Mouse (Mus musculus): ENCODE data around the gene Gm11634. TPM values are rescaled to one million over a fixed set of nuclear protein-coding genes. Genes with fewer than 3 reads are reported as not detected.
"Not testable (repeated sequence)": the region's sequence is repeated elsewhere in the genome, so short reads cannot be mapped to it uniquely, and the experiment has no call there.

Gm11634 gene
- total and polyA plus RNA-seq, 3 experiments: not detected

GRCm38 (mm10) chr11:101645043-101645410 is 46.0 kb upstream of the Gm11634 start:
- not testable (repeated sequence) for H3K27me3 ChIP-seq (ENCODE audit: control insufficient read depth in 1 of 2, insufficient read depth in 2 of 2, low read length in 2 of 2); H3K9ac ChIP-seq (ENCODE audit: control insufficient read depth, low read depth, low read length, poor library complexity, severe bottlenecking); H3K4me1 ChIP-seq (ENCODE audit: control insufficient read depth in 1 of 2, insufficient read depth in 2 of 2, low read length in 2 of 2); H3K79me2 ChIP-seq (ENCODE audit: control insufficient read depth, insufficient read depth, low read length, poor library complexity); H3K4me3 ChIP-seq (ENCODE audit: control insufficient read depth in 1 of 2, insufficient read depth in 1 of 2, low read depth in 2 of 2, low read length in 2 of 2); H3K27ac ChIP-seq (ENCODE audit: control insufficient read depth, low read depth, low read length); H3K9me3 ChIP-seq (replicated peaks; ENCODE audit: insufficient read depth, low read length)
- peak; percentile 91 for DNase-seq (ENCODE audit: low read depth, low spot score)
- peaks cover 0 to 11% of the 10 kb centered on the region in 2 experiments; a peak in 2 of 4 replicates for H3K36me3 ChIP-seq (ENCODE audit: control insufficient read depth in 1 of 2, insufficient read depth in 2 of 2, low read length in 2 of 2)
- peak in 1 of 2 experiments; percentile 35; a peak in 1 of 4 replicates for TF ChIP-seq POLR2A (IDR thresholded peaks at IDR 0.05; ENCODE audit: control insufficient read depth in 1 of 2, insufficient read depth in 1 of 2, low read depth in 1 of 2, low read length in 2 of 2, poor library complexity in 1 of 2)
- peak; percentile 91; the same call in 1 of the 2 replicates for TF ChIP-seq POLR2AphosphoS5 (IDR thresholded peaks at IDR 0.05; ENCODE audit: borderline replicate concordance, low read depth, low read length)
- peak; percentile 57; the same call in 1 of the 2 replicates for TF ChIP-seq POLR2AphosphoS2 (IDR thresholded peaks at IDR 0.05; ENCODE audit: low read length)
- TF ChIP-seq ZMIZ1 (IDR thresholded peaks at IDR 0.05; ENCODE audit: low read depth, low read length): peak; percentile 81
- TF ChIP-seq RCOR1 (IDR thresholded peaks at IDR 0.05; ENCODE audit: low read depth, low read length): peak; percentile 40; the same call in 1 of the 2 replicates
- TF ChIP-seq ETS1 (IDR thresholded peaks at IDR 0.05; ENCODE audit: low read depth, low read length): peak; percentile 72; the same call in 1 of the 2 replicates
- TF ChIP-seq NELFE (IDR thresholded peaks at IDR 0.05; ENCODE audit: low read depth, low read length): peak; percentile 69
- TF ChIP-seq HCFC1 (IDR thresholded peaks at IDR 0.05; ENCODE audit: low read depth, low read length): 0 out of 2 replicates have a peak, but pooled peaks have one; percentile 48

DNA sequence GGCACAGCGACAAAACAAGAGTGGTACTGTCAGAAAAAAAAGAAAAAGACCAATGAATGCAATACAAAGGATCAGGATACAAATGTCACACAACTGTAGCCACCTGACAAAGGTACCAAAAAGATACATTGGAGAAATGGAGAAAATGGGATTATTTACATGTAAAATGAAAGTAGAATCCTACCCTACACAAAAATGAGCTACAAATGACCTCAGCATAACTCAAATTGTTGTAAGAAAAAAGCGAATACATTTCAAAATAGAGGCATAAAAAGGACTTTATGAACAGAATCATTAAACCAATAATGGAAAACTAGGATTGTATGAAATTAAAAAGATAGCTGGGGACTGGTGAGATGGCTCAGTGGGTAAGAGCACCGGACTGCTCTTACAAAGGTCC is 45.5 kb upstream of the Gm11634 start:
- no peaks in the 10 kb centered on the region for H3K9me3 ChIP-seq (replicated peaks; ENCODE audit: insufficient read depth, low read length)
- no peak overlapping the region for H3K27ac ChIP-seq (ENCODE audit: control insufficient read depth, low read depth, low read length)
- H3K9ac ChIP-seq (ENCODE audit: control insufficient read depth, low read depth, low read length, poor library complexity, severe bottlenecking): no peak overlapping the region
- peaks cover 1% of the 10 kb centered on the region; the same call in 1 of the 2 replicates for H3K79me2 ChIP-seq (ENCODE audit: control insufficient read depth, insufficient read depth, low read length, poor library complexity)
- TF ChIP-seq POLR2AphosphoS5 (IDR thresholded peaks at IDR 0.05; ENCODE audit: borderline replicate concordance, low read depth, low read length) (no peak), RAD21 (IDR thresholded peaks at IDR 0.05; ENCODE audit: low read depth, low read length) (no peak), MYB (IDR thresholded peaks at IDR 0.05; ENCODE audit: low read depth, low read length) (no peak), KAT2A (conservative IDR thresholded peaks at IDR 0.05; ENCODE audit: low read depth, low read length) (no peak), TCF12 (IDR thresholded peaks at IDR 0.05; ENCODE audit: low read depth, low read length) (no peak), TBP (IDR thresholded peaks at IDR 0.05; ENCODE audit: low read depth, low read length) (no peak), USF2 (IDR thresholded peaks at IDR 0.05; ENCODE audit: borderline replicate concordance in 1 of 2, insufficient read depth in 1 of 2, low read depth in 1 of 2, low read length in 2 of 2) (no peak), ETS1 (IDR thresholded peaks at IDR 0.05; ENCODE audit: low read depth, low read length) (no peak), GATA1 (IDR thresholded peaks at IDR 0.05; ENCODE audit: low read depth, low read length) (no peak), BHLHE40 (IDR thresholded peaks at IDR 0.05; ENCODE audit: borderline replicate concordance, low read depth, low read length) (no peak), NELFE (IDR thresholded peaks at IDR 0.05; ENCODE audit: low read depth, low read length) (no peak), ZC3H11A (IDR thresholded peaks at IDR 0.05; ENCODE audit: low read depth, low read length) (no peak), CHD1 (IDR thresholded peaks at IDR 0.05; ENCODE audit: low read depth, low read length) (no peak), TAL1 (IDR thresholded peaks at IDR 0.05; ENCODE audit: low read length) (no peak)
- H3K4me3 ChIP-seq (ENCODE audit: control insufficient read depth in 1 of 2, insufficient read depth in 1 of 2, low read depth in 2 of 2, low read length in 2 of 2): no peak overlapping the region
- peaks cover 0 to 11% of the 10 kb centered on the region in 2 experiments; a peak in 2 of 4 replicates for H3K36me3 ChIP-seq (ENCODE audit: control insufficient read depth in 1 of 2, insufficient read depth in 2 of 2, low read length in 2 of 2)
- H3K4me1 ChIP-seq (ENCODE audit: control insufficient read depth in 1 of 2, insufficient read depth in 2 of 2, low read length in 2 of 2): peaks cover 0 to 6% of the 10 kb centered on the region in 2 experiments; a peak in 1 of 4 replicates
- no peaks in the 10 kb centered on the region for H3K27me3 ChIP-seq (ENCODE audit: control insufficient read depth in 1 of 2, insufficient read depth in 2 of 2, low read length in 2 of 2)
- DNase-seq (ENCODE audit: low read depth, low spot score): peak; percentile 49

Measured in MEL (cell line).